Mouse (Mus musculus): ENCODE results near the gene Pigv. TPM values are rescaled to one million over a fixed set of nuclear protein-coding genes. Genes with fewer than 3 reads are reported as not detected.
A peak's percentile ranks its signal among the peaks of the same experiment; 100 is the strongest.

Pigv gene
- total and polyA plus RNA-seq, 3 experiments = 2.9 to 5.0 (median 3.7) TPM

GRCm38 (mm10) chr4:133680206-133680786 lies 7.8 kb upstream of the Pigv start:
- TF ChIP-seq POLR2AphosphoS2 (IDR thresholded peaks at IDR 0.05; ENCODE audit: low read depth, low read length) (no peak), CTCF (conservative IDR thresholded peaks at IDR 0.05 in 1 of 2, IDR thresholded peaks at IDR 0.05 in 1 of 2; ENCODE audit: low read depth in 2 of 2, low read length in 2 of 2) (no peak)
- in situ Hi-C loops (cut with MboI; ENCODE audit: low pct_ligation_motif_present, low pct_unique_long_range_greater_than_20kb, low sequenced_read_pairs) (no loop called here), dilution Hi-C loops (cut with MboI; ENCODE audit: extremely low pct_ligation_motif_present, extremely low pct_unique_long_range_greater_than_20kb, low sequenced_read_pairs) (no loop called here)
- peaks cover 13 to 36% of the 10 kb centered on the region in 2 experiments for H3K4me1 ChIP-seq (ENCODE audit: control insufficient read depth in 1 of 2, insufficient read depth in 2 of 2)
- peaks cover 49 to 66% of the 10 kb centered on the region in 2 experiments for H3K36me3 ChIP-seq (replicated peaks in 1 of 2; ENCODE audit: control insufficient read depth in 1 of 2, insufficient read depth in 1 of 2, low read length in 1 of 2)
- no peaks in the 10 kb centered on the region for H3K27me3 ChIP-seq (replicated peaks)
- H3K9ac ChIP-seq (ENCODE audit: insufficient read depth, low read depth) = no peak overlapping the region
- no peaks in the 10 kb centered on the region for H3K79me2 ChIP-seq (replicated peaks; ENCODE audit: control insufficient read depth, extremely low read depth, insufficient read depth, poor library complexity, severe bottlenecking)
- H3K4me3 ChIP-seq (replicated peaks in 1 of 3; ENCODE audit: low read depth in 2 of 3, low read length in 2 of 3, poor library complexity in 1 of 3) = no peak overlapping the region
- H3K9me3 ChIP-seq (replicated peaks; ENCODE audit: low read length) = no peaks in the 10 kb centered on the region
- H3K27ac ChIP-seq (ENCODE audit: insufficient read depth, low read depth) = 0 out of 2 replicates have a peak overlapping the region, but pooled peaks have one; percentile 2
- no peak overlapping the region for H3K4me2 ChIP-seq (ENCODE audit: insufficient read depth, low read depth, poor library complexity, severe bottlenecking)
- no peak for DNase-seq (ENCODE audit: extremely low read depth)

- H3K27me3 ChIP-seq (replicated peaks) = no peaks in the 10 kb centered on the region
- H3K79me2 ChIP-seq (replicated peaks; ENCODE audit: control insufficient read depth, extremely low read depth, insufficient read depth, poor library complexity, severe bottlenecking) = no peaks in the 10 kb centered on the region
- H3K9me3 ChIP-seq (replicated peaks; ENCODE audit: low read length) = no peaks in the 10 kb centered on the region
- H3K9ac ChIP-seq (ENCODE audit: insufficient read depth, low read depth) = no peak overlapping the region
- no peak overlapping the region for H3K4me3 ChIP-seq (replicated peaks in 1 of 3; ENCODE audit: low read depth in 2 of 3, low read length in 2 of 3, poor library complexity in 1 of 3)
- H3K36me3 ChIP-seq (replicated peaks in 1 of 2; ENCODE audit: control insufficient read depth in 1 of 2, insufficient read depth in 1 of 2, low read length in 1 of 2) = peaks cover 42 to 59% of the 10 kb centered on the region in 2 experiments
- H3K4me1 ChIP-seq (ENCODE audit: control insufficient read depth in 1 of 2, insufficient read depth in 2 of 2) = peaks cover 15 to 41% of the 10 kb centered on the region in 2 experiments
- DNase-seq (ENCODE audit: extremely low read depth) = no peak
- in situ Hi-C loops (cut with MboI; ENCODE audit: low pct_ligation_motif_present, low pct_unique_long_range_greater_than_20kb, low sequenced_read_pairs) = loop anchor here (10.0 kb wide), 1 partner anchor 75 kb away; the partner anchor contains the start of gene Arid1a
- dilution Hi-C loops (cut with MboI; ENCODE audit: extremely low pct_ligation_motif_present, extremely low pct_unique_long_range_greater_than_20kb, low sequenced_read_pairs) = no loop called here
- TF ChIP-seq HCFC1 (IDR thresholded peaks at IDR 0.05; ENCODE audit: low read depth, low read length) = no peak
- TF ChIP-seq GABPA (IDR thresholded peaks at IDR 0.05; ENCODE audit: insufficient replicate concordance, low read depth, low read length) = no peak
- TF ChIP-seq SIN3A (IDR thresholded peaks at IDR 0.05; ENCODE audit: low read length) = no peak
- TF ChIP-seq EP300 (IDR thresholded peaks at IDR 0.05; ENCODE audit: low read length) = no peak
- no peak for TF ChIP-seq PAX5 (IDR thresholded peaks at IDR 0.05; ENCODE audit: low read length)
- no peak for TF ChIP-seq NRF1 (IDR thresholded peaks at IDR 0.05; ENCODE audit: low read depth, low read length)
- TF ChIP-seq ZKSCAN1 (IDR thresholded peaks at IDR 0.05; ENCODE audit: borderline replicate concordance, low read depth, low read length) = no peak
- no peak for TF ChIP-seq SMC3 (IDR thresholded peaks at IDR 0.05; ENCODE audit: low read depth, low read length)
- no peak for TF ChIP-seq JUND (conservative IDR thresholded peaks at IDR 0.05; ENCODE audit: low read depth, low read length)
- no peak for TF ChIP-seq USF1 (IDR thresholded peaks at IDR 0.05; ENCODE audit: low read depth, low read length)
- TF ChIP-seq ETS1 (conservative IDR thresholded peaks at IDR 0.05; ENCODE audit: low read depth, low read length) = no peak
- TF ChIP-seq USF2 (conservative IDR thresholded peaks at IDR 0.05; ENCODE audit: low read depth, low read length) = no peak
- TF ChIP-seq MEF2A (IDR thresholded peaks at IDR 0.05; ENCODE audit: borderline replicate concordance, low read depth, low read length) = no peak
- no peak for TF ChIP-seq CTCF (conservative IDR thresholded peaks at IDR 0.05 in 1 of 2, IDR thresholded peaks at IDR 0.05 in 1 of 2; ENCODE audit: low read depth in 2 of 2, low read length in 2 of 2)
- no peak for TF ChIP-seq MAZ (IDR thresholded peaks at IDR 0.05; ENCODE audit: low read depth, low read length)
- no peak for TF ChIP-seq IRF4 (IDR thresholded peaks at IDR 0.05; ENCODE audit: low read depth, low read length)
- no peak for TF ChIP-seq TBP (conservative IDR thresholded peaks at IDR 0.05; ENCODE audit: low read depth, low read length)
- TF ChIP-seq CHD1 (IDR thresholded peaks at IDR 0.05; ENCODE audit: low read depth, low read length) = no peak
- H3K4me2 ChIP-seq (ENCODE audit: insufficient read depth, low read depth, poor library complexity, severe bottlenecking) = no peak overlapping the region
- no peak overlapping the region for H3K27ac ChIP-seq (ENCODE audit: insufficient read depth, low read depth)
Observed at GRCm38 (mm10) chr4:133679629-133680028, 7.2 kb upstream of the Pigv start.

Data from CH12.LX (cell line).